Mouse (Mus musculus) left cerebral cortex, adult 9 months (tissue): ENCODE measurements at regions not wholly inside any gene's neighbourhood (a gene's known extent, or its start where the extent isn't known, plus 50 kb on each side); places are given as distances from the start of the nearest gene placed in this dataset.

Source experiments
- DNase-seq, 2 experiments: peaks; one replicate each; pipeline ENCODE4 v3.0.0; 2022; ENCODE audit warnings: low spot score in 2 of 2

GRCm38 (mm10) chr4:9132982-9133625 lies 894.3 kb upstream of the Car8 start:
- peak in 1 of 2 experiments; percentile 29 for DNase-seq

- DNase-seq: no peak
Observed at GRCm38 (mm10) chr4:9132356-9132755, 893.5 kb upstream of the Car8 start.

GRCm38 (mm10) chr4:9131610-9132009 lies 892.8 kb upstream of the Car8 start:
- no peak for DNase-seq

GRCm38 (mm10) chr4:9125236-9125963 lies 886.6 kb upstream of the Car8 start:
- no peak for DNase-seq

GRCm38 (mm10) chr4:9124586-9125232 lies 885.9 kb upstream of the Car8 start:
- DNase-seq: no peak

GRCm38 (mm10) chr4:9124109-9124508 lies 885.3 kb upstream of the Car8 start:
- no peak for DNase-seq

- no peak for DNase-seq
Observed at GRCm38 (mm10) chr4:9123396-9124031, 884.7 kb upstream of the Car8 start.

GRCm38 (mm10) chr4:9122639-9123286 lies 883.9 kb upstream of the Car8 start:
- no peak for DNase-seq

GRCm38 (mm10) chr4:9116955-9117647 lies 878.3 kb upstream of the Car8 start:
- DNase-seq: no peak

GRCm38 (mm10) chr4:9115874-9116273 lies 877.0 kb upstream of the Car8 start:
- peak in 1 of 2 experiments; percentile 20 for DNase-seq

GRCm38 (mm10) chr4:9113982-9114381 lies 875.1 kb upstream of the Car8 start:
- no peak for DNase-seq

- peak in 1 of 2 experiments; percentile 34 for DNase-seq
Observed at GRCm38 (mm10) chr4:9110355-9110754, 871.5 kb upstream of the Car8 start.

GRCm38 (mm10) chr4:9107295-9107694 lies 868.5 kb upstream of the Car8 start:
- peak in 1 of 2 experiments; percentile 59 for DNase-seq

- no peak for DNase-seq
Observed at GRCm38 (mm10) chr4:9106778-9107177, 867.9 kb upstream of the Car8 start.

GRCm38 (mm10) chr4:9104657-9105056 lies 865.8 kb upstream of the Car8 start:
- DNase-seq: no peak

GRCm38 (mm10) chr4:9103958-9104357 lies 865.1 kb upstream of the Car8 start:
- DNase-seq: no peak

GRCm38 (mm10) chr4:9096809-9097700 lies 858.2 kb upstream of the Car8 start:
- DNase-seq: peak in 1 of 2 experiments; percentile 88

GRCm38 (mm10) chr4:9096274-9096673 lies 857.4 kb upstream of the Car8 start:
- no peak for DNase-seq

GRCm38 (mm10) chr4:9095646-9096045 lies 856.8 kb upstream of the Car8 start:
- no peak for DNase-seq

- DNase-seq: no peak
Observed at GRCm38 (mm10) chr4:9094522-9094921, 855.7 kb upstream of the Car8 start.
